Mouse (Mus musculus) MEL (cell line): ENCODE data around the gene Tnfaip3. TPM values are rescaled to one million over a fixed set of nuclear protein-coding genes. Genes with fewer than 3 reads are reported as not detected.

Experiments used
- DNase-seq: peaks from one replicate; pipeline ENCODE4 v3.0.0; 2011; ENCODE audit warnings: low read depth, low spot score
- H3K27ac ChIP-seq: 2 replicates; pipeline ENCODE4 v1.5.1; 2012; ENCODE audit warnings: low read depth, mild to moderate bottlenecking, control low read depth, low read length, moderate library complexity; ENCODE audit not compliant: control insufficient read depth
- H3K27me3 ChIP-seq, 2 experiments: fragments of 150-350 bp in 1 of 2; sonication (generic) in 1 of 2; 2 replicates each; pipeline ENCODE4 v1.6.1; 2012; ENCODE audit warnings: low read length in 2 of 2, mild to moderate bottlenecking in 2 of 2, improper control_type of control experiment in 1 of 2, moderate library complexity in 1 of 2; ENCODE audit not compliant: insufficient read depth in 2 of 2, control insufficient read depth in 1 of 2
- H3K36me3 ChIP-seq, 2 experiments: 2 replicates each; pipeline ENCODE4 v1.6.1; 2012 to 2014; ENCODE audit warnings: low read length in 2 of 2, improper control_type of control experiment in 1 of 2, inconsistent platforms in 1 of 2, mild to moderate bottlenecking in 1 of 2; ENCODE audit not compliant: insufficient read depth in 2 of 2, control insufficient read depth in 1 of 2
- H3K4me1 ChIP-seq, 2 experiments: fragments of 150-350 bp in 1 of 2; sonication (generic) in 1 of 2; 2 replicates each; pipeline ENCODE4 v1.6.1; 2012; ENCODE audit warnings: low read length in 2 of 2, improper control_type of control experiment in 1 of 2, mild to moderate bottlenecking in 1 of 2; ENCODE audit not compliant: insufficient read depth in 2 of 2, control insufficient read depth in 1 of 2
- H3K4me3 ChIP-seq, 2 experiments: fragments of 150-350 bp in 1 of 2; sonication (generic) in 1 of 2; 2 replicates each; pipeline ENCODE4 v1.5.1; 2012; ENCODE audit warnings: low read depth in 2 of 2, low read length in 2 of 2, mild to moderate bottlenecking in 2 of 2, moderate library complexity in 2 of 2, control low read depth in 1 of 2, improper control_type of control experiment in 1 of 2; ENCODE audit not compliant: control insufficient read depth in 1 of 2, insufficient read depth in 1 of 2
- H3K79me2 ChIP-seq: 2 replicates; pipeline ENCODE4 v1.6.1; 2012; ENCODE audit warnings: mild to moderate bottlenecking, low read length, moderate library complexity; ENCODE audit not compliant: control insufficient read depth, poor library complexity, insufficient read depth
- H3K9ac ChIP-seq: 2 replicates; pipeline ENCODE4 v1.6.1; 2012; ENCODE audit warnings: low read depth, mild to moderate bottlenecking, control low read depth, low read length, moderate library complexity; ENCODE audit not compliant: control insufficient read depth, poor library complexity, severe bottlenecking
- H3K9me3 ChIP-seq: fragments of 150-350 bp; sonication (generic); replicated peaks from 2 replicates; pipeline ENCODE4 v1.6.1; 2012; ENCODE audit warnings: mild to moderate bottlenecking, low read length, improper control_type of control experiment, moderate library complexity; ENCODE audit not compliant: insufficient read depth
- CHD2 ChIP-seq: IDR thresholded peaks from 2 replicates; pipeline ENCODE4 v1.6.1; 2011; ENCODE audit warnings: low read length, improper control_type of control experiment
- CTCF ChIP-seq, 3 experiments: IDR thresholded peaks in 2 of 3; conservative IDR thresholded peaks in 1 of 3; 2 replicates each; pipeline ENCODE4 v1.5.1; 2011 to 2012; ENCODE audit warnings: low read length in 3 of 3, low read depth in 2 of 3, mild to moderate bottlenecking in 2 of 3, improper control_type of control experiment in 1 of 3, inconsistent platforms in 1 of 3, mixed read lengths in 1 of 3, moderate library complexity in 1 of 3; ENCODE audit not compliant: control insufficient read depth in 1 of 3, insufficient read depth in 1 of 3, poor library complexity in 1 of 3, severe bottlenecking in 1 of 3
- ELF1 ChIP-seq: IDR thresholded peaks from 2 replicates; pipeline ENCODE4 v1.6.1; 2014; ENCODE audit warnings: low read depth, mild to moderate bottlenecking, inconsistent platforms, low read length, improper control_type of control experiment, moderate library complexity
- ETS1 ChIP-seq: IDR thresholded peaks from 2 replicates; pipeline ENCODE4 v1.6.1; 2012; ENCODE audit warnings: low read depth, mild to moderate bottlenecking, inconsistent platforms, low read length, improper control_type of control experiment, moderate library complexity
- GABPA ChIP-seq: IDR thresholded peaks from 2 replicates; pipeline ENCODE4 v1.6.1; 2012; ENCODE audit warnings: low read depth, mild to moderate bottlenecking, inconsistent platforms, low read length, improper control_type of control experiment, moderate library complexity
- HCFC1 ChIP-seq: IDR thresholded peaks from 2 replicates; pipeline ENCODE4 v1.6.1; 2012; ENCODE audit warnings: low read depth, mild to moderate bottlenecking, inconsistent platforms, low read length, improper control_type of control experiment, moderate library complexity
- JUND ChIP-seq: IDR thresholded peaks from 2 replicates; pipeline ENCODE4 v1.6.1; 2011; ENCODE audit warnings: low read depth, mild to moderate bottlenecking, improper control_type of control experiment, low read length
- KAT2A ChIP-seq: conservative IDR thresholded peaks from 2 replicates; pipeline ENCODE4 v1.6.1; 2012; ENCODE audit warnings: low read depth, low read length, improper control_type of control experiment, inconsistent platforms
- MAFK ChIP-seq: IDR thresholded peaks from 2 replicates; pipeline ENCODE4 v1.6.1; 2011; ENCODE audit warnings: low read depth, mild to moderate bottlenecking, low read length, improper control_type of control experiment, borderline replicate concordance
- MAX ChIP-seq: IDR thresholded peaks from 2 replicates; pipeline ENCODE4 v1.6.1; 2011; ENCODE audit warnings: low read length, improper control_type of control experiment
- MAZ ChIP-seq: IDR thresholded peaks from 2 replicates; pipeline ENCODE4 v1.6.1; 2012; ENCODE audit warnings: low read depth, mild to moderate bottlenecking, inconsistent platforms, low read length, improper control_type of control experiment
- MXI1 ChIP-seq: IDR thresholded peaks from 2 replicates; pipeline ENCODE4 v1.6.1; 2011; ENCODE audit warnings: mild to moderate bottlenecking, low read depth, low read length, improper control_type of control experiment
- MYB ChIP-seq: IDR thresholded peaks from 2 replicates; pipeline ENCODE4 v1.6.1; 2011; ENCODE audit warnings: mild to moderate bottlenecking, low read depth, low read length, improper control_type of control experiment
- NRF1 ChIP-seq: IDR thresholded peaks from 2 replicates; pipeline ENCODE4 v1.6.1; 2014; ENCODE audit warnings: low read depth, mild to moderate bottlenecking, inconsistent platforms, low read length, improper control_type of control experiment, moderate library complexity; ENCODE audit not compliant: poor library complexity, insufficient read depth, severe bottlenecking
- POLR2AphosphoS2 ChIP-seq: IDR thresholded peaks from 2 replicates; pipeline ENCODE4 v1.6.1; 2011; ENCODE audit warnings: low read length, improper control_type of control experiment
- SMC3 ChIP-seq: IDR thresholded peaks from 2 replicates; pipeline ENCODE4 v1.6.1; 2011; ENCODE audit warnings: low read depth, low read length, improper control_type of control experiment
- TAL1 ChIP-seq: IDR thresholded peaks from 2 replicates; pipeline ENCODE4 v1.6.1; 2012; ENCODE audit warnings: mild to moderate bottlenecking, inconsistent platforms, low read length, moderate library complexity, mixed read lengths
- UBTF ChIP-seq: IDR thresholded peaks from 2 replicates; pipeline ENCODE4 v1.6.1; 2012; ENCODE audit warnings: low read depth, mild to moderate bottlenecking, inconsistent platforms, low read length, improper control_type of control experiment, moderate library complexity, borderline replicate concordance; ENCODE audit not compliant: insufficient read depth
- USF1 ChIP-seq: IDR thresholded peaks from 2 replicates; pipeline ENCODE4 v1.6.1; 2014; ENCODE audit warnings: low read depth, mild to moderate bottlenecking, inconsistent platforms, low read length, improper control_type of control experiment, moderate library complexity
- USF2 ChIP-seq, 2 experiments: IDR thresholded peaks; 2 replicates each; pipeline ENCODE4 v1.6.1; 2011 to 2012; ENCODE audit warnings: improper control_type of control experiment in 2 of 2, low read length in 2 of 2, borderline replicate concordance in 1 of 2, inconsistent platforms in 1 of 2, low read depth in 1 of 2, mild to moderate bottlenecking in 1 of 2; ENCODE audit not compliant: insufficient read depth in 1 of 2
- ZC3H11A ChIP-seq: IDR thresholded peaks from 2 replicates; pipeline ENCODE4 v1.6.1; 2012; ENCODE audit warnings: low read depth, mild to moderate bottlenecking, inconsistent platforms, low read length, improper control_type of control experiment
- ZKSCAN1 ChIP-seq: IDR thresholded peaks from 2 replicates; pipeline ENCODE4 v1.6.1; 2012; ENCODE audit warnings: low read depth, mild to moderate bottlenecking, inconsistent platforms, low read length, improper control_type of control experiment, moderate library complexity
- ZNF384 ChIP-seq: IDR thresholded peaks from 2 replicates; pipeline ENCODE4 v1.6.1; 2012; ENCODE audit warnings: low read depth, mild to moderate bottlenecking, inconsistent platforms, low read length, improper control_type of control experiment
- polyA plus RNA-seq, 2 experiments: library from polyadenylated mRNA; stranded (reverse) in 1 of 2; unstranded in 1 of 2; fragments of >175 nt in 1 of 2; fragments of >200 nt in 1 of 2; gene quantifications; 2 replicates each; pipeline versions ENCODE4 v1.2.1 to v1.2.4; 2012; ENCODE audit warnings: low replicate concordance in 2 of 2, low read depth in 1 of 2; ENCODE audit not compliant: insufficient read length in 2 of 2, insufficient read depth in 1 of 2, missing spikeins in 1 of 2
- total RNA-seq: library from RNA; depleted of rRNA; stranded (reverse); fragments of 300-350 nt; gene quantifications from 2 replicates; pipeline ENCODE4 v1.2.3, GENCODE M21; 2012

Gene Tnfaip3
- total and polyA plus RNA-seq, 3 experiments: 0.38 to 0.54 TPM; not detected in 1

GRCm38 (mm10) chr10:19011832-19012440 lies 3.5 kb downstream of the Tnfaip3 start:
- Histone ChIP-seq H3K4me1 (peaks cover 6 to 18% of the 10 kb centered on the region in 2 experiments), H3K9ac (no peak overlapping the region), H3K36me3 (peaks cover 0 to 12% of the 10 kb centered on the region in 2 experiments; a peak in 2 of 4 replicates), H3K4me3 (no peak overlapping the region), H3K79me2 (peaks cover 2% of the 10 kb centered on the region; the same call in 1 of the 2 replicates), H3K27ac (no peak overlapping the region), H3K27me3 (no peaks in the 10 kb centered on the region), H3K9me3 (no peaks in the 10 kb centered on the region)
- TF ChIP-seq MAX (no peak), USF1 (no peak), MAZ (no peak), USF2 (IDR thresholded peaks at IDR 0.05; ENCODE audit: borderline replicate concordance in 1 of 2, insufficient read depth in 1 of 2, low read depth in 1 of 2, low read length in 2 of 2) (no peak), ZNF384 (no peak), UBTF (no peak), POLR2AphosphoS2 (no peak), ELF1 (no peak), MXI1 (no peak), JUND (no peak), CHD2 (no peak), ZKSCAN1 (no peak), ETS1 (no peak), TAL1 (no peak), MAFK (no peak), CTCF (IDR thresholded peaks at IDR 0.05 in 2 of 3, conservative IDR thresholded peaks at IDR 0.05 in 1 of 3; ENCODE audit: control insufficient read depth in 1 of 3, insufficient read depth in 1 of 3, low read depth in 2 of 3, low read length in 3 of 3, poor library complexity in 1 of 3, severe bottlenecking in 1 of 3) (no peak), NRF1 (no peak), GABPA (no peak), KAT2A (no peak), ZC3H11A (no peak)
- DNase-seq: no peak

GRCm38 (mm10) chr10:19010414-19010813 lies 5.0 kb downstream of the Tnfaip3 start:
- Histone ChIP-seq H3K9ac (no peak overlapping the region), H3K36me3 (peaks cover 0 to 2% of the 10 kb centered on the region in 2 experiments; a peak in 1 of 4 replicates), H3K27me3 (no peaks in the 10 kb centered on the region), H3K4me3 (no peak overlapping the region), H3K4me1 (peaks cover 0 to 6% of the 10 kb centered on the region in 2 experiments; a peak in 1 of 4 replicates), H3K9me3 (no peaks in the 10 kb centered on the region), H3K79me2 (peaks cover 2% of the 10 kb centered on the region; the same call in 1 of the 2 replicates), H3K27ac (no peak overlapping the region)
- no peak for TF ChIP-seq SMC3
- TF ChIP-seq HCFC1: no peak
- TF ChIP-seq MYB: no peak
- no peak for TF ChIP-seq CTCF (IDR thresholded peaks at IDR 0.05 in 2 of 3, conservative IDR thresholded peaks at IDR 0.05 in 1 of 3; ENCODE audit: control insufficient read depth in 1 of 3, insufficient read depth in 1 of 3, low read depth in 2 of 3, low read length in 3 of 3, poor library complexity in 1 of 3, severe bottlenecking in 1 of 3)
- TF ChIP-seq CHD2: no peak
- no peak for DNase-seq
